Mouse (Mus musculus) erythroblast, adult 5-6 weeks (primary cell): ENCODE measurements around the gene Mast1. TPM values are rescaled to one million over a fixed set of nuclear protein-coding genes. Genes with fewer than 3 reads are reported as not detected.

ENCODE experiments used
- ATAC-seq: replicated peaks from 2 replicates; pipeline ENCODE4 v1.8.0; 2016; ENCODE audit warnings: moderate number of reproducible peaks, mild to moderate bottlenecking, moderate TSS enrichment, inconsistent platforms; ENCODE audit not compliant: poor library complexity, low FRiP score, severe bottlenecking
- total RNA-seq, 2 experiments: library from RNA; stranded (forward) in 1 of 2; stranded (reverse) in 1 of 2; fragments of 150-400 nt in 1 of 2; fragments of 200-764, 138-1000 nt in 1 of 2; gene quantifications; 2 replicates each; pipeline versions ENCODE4 v1.2.3 to v1.2.4; 2015 to 2017; ENCODE audit warnings: low replicate concordance in 2 of 2

Mast1 gene
- total RNA-seq (2015; ENCODE audit: low replicate concordance) (not detected in 2 replicates), total RNA-seq (2017; ENCODE audit: low replicate concordance) (0.28 TPM in 1 of 2 replicates, not detected in the other)

GRCm38 (mm10) chr8:84936962-84937546 is at the start of gene Mast1:
TSS of gene Mast1 (minus strand) at chr8:84937359.
- peak; percentile 71 for ATAC-seq

GRCm38 (mm10) chr8:84986379-84986945 is 49.3 kb upstream of the Mast1 start:
- no peak for ATAC-seq

DNA sequence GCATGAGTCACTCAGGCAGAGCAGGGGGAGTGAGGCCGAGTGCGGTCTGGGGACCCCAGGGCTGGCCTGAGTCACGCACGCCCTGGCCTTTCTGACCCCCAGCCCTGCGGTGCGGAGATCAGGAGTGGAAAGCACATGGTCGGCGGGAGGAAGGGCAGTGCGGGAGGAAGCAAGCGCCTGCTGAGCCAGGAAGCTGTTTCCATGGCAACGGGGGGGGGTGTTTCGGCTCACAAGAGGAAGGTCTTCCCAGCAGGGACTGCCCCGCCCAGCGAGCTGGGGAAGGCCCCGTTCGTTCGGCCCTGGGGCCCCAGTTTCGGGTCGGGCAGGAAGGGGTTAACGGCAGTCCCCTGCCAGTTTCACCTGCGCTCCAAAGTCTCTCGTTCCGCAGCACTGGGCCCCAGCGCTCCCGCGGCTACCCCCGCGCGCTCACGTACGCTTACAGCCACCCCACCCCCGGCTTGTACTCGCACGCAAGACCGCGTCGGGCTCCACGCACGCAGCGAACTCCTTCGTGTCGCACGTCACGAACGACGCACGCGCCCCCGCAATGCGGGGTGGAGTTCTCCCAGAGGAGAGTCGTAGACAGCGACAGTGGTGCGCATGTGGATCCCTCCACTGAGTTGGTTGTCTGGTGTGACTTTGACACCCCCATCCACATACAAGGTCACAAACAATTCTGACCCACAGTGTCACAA is 48.7 kb upstream of the Mast1 start:
- peak; percentile 6; the same call in 1 of the 2 replicates for ATAC-seq

- ATAC-seq: no peak
These were observed 48.0 kb upstream of the Mast1 start for GRCm38 (mm10) chr8:84985049-84985683.

DNA sequence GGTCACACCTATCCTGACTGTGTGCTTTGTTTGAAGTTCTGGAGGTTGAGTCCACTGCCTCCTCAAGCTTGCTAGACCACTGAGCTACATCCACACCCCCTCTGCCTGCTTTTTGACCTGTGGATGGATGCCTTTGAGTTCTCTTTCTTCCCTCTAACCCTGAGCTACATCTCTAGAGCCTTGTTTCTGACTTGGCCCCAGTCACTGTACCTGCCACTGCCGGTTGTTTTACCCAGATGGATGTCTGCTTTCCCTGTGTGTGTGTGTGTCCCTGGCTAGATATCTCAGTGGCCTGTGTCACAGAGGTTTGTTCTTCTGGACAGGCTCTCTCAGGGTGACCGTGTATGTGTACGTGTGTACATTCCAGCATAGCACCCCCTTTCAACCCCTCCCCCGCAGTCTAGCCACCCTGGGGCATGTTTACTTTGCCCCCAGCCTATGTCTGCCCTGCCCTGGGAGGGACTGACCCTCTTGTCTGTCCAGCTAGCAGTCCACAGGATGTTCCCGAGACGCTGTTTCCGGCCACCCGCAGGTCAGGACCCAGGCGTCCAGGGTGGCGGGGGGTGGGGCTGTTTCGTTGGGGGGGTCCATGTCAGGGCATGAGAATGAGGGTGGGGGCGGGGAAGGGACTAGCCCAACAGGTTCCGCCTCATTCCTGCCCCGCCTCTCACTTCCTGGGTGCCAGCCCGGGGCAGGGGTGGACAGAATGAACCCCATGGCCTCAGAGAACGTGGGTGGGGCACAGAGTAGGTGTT is 47.3 kb upstream of the Mast1 start:
- ATAC-seq: no peak

DNA sequence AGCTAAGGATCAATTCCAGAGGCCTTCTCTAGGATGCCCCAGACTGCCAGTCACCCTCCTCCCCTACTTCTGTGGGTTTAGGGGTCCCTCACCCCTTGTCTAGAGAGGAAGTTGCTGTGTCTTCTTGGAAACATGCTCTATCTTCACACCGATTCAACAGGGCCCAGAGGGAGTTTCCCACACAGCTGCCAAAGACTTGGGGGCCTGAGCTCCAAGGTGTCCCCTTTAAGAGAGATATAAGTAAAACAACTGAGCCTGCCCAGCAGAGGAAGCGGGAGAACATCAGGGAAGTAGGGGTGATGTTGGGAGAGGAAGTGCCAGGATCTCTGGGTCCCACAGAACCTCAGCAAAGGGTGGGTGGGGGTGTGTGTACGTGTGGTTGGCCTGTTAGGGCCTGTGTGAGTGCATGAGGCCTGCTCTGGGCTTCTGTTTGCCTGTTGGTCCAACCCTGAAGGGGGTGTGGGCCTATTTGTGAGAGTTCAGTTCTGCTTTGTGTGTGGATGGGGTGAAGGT is 45.4 kb upstream of the Mast1 start:
- no peak for ATAC-seq

DNA sequence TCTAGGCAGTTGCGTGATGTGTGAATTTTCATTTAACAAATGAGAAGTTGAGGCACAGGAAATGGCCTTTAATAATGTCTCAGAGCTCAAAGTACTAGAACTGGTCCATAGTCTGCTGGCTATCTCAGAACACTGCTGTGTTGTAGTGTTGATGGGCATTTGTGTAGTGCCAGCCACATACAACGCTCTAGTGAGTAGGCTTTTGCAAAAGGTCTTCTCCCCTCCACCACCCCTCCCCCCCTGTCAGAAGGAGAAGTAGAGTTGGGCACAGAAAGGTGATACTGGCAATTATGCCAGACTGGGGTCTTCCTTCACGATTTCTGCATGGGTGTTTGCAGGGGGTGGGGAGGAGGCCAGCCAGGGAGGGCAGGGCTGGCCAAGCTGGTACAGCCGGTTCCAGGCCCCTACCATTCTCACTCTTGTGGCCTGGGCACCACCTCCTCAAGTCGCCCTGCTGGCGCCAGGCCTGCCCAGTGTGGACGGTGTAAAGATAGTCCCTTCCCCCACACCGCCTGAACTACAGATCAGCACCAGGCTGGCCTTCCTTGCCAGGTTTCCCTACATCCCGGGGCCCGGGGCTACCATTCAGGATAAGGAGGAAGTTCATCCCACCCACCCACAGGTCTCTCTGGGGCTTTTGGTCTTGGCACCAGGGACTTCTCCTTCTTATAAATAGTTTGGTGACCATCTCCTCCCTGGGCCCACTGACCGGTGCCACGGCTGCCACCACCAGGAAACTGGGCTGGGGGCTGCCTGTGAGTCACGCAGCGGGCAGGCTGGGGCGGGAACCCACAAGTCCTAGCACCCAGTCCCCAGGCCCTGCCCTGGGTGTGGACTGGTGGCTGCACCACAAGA is 44.7 kb upstream of the Mast1 start:
- ATAC-seq: no peak

DNA sequence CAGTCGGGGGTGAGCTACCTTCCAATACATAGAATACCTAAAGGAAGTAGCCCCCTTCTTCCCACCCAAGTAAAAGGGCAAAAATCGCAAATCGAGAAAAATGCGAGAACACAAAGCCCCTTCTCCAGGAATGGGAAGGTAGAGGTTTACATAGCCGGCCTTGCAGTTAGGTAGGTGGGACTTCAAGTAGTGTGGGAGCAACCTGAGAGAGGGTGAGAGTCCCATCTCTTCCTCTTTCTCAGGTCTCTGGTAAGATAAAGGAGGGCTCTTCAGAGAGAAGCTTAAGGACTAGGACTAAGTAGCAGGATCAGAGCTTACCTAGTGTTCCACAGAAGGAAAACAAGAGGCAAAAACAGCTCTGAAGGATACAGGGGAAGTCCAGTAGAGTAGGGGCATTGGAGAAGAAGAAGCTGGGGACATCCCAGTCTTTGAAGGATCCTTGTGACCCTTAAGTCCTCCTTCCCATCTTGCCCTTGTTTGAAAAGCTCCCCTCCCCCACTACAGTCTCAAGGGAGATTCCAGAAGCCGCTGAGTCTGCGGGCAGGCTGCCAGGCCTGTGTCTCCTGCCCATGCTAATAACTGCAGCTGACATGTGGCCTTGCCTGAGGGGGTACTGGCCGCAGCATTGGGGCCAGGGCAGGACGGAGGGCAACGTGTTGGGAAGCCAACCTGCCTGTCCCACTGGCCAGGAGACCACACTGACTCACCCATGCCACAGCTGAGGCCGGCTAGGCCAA is 43.6 kb upstream of the Mast1 start:
- no peak for ATAC-seq

DNA sequence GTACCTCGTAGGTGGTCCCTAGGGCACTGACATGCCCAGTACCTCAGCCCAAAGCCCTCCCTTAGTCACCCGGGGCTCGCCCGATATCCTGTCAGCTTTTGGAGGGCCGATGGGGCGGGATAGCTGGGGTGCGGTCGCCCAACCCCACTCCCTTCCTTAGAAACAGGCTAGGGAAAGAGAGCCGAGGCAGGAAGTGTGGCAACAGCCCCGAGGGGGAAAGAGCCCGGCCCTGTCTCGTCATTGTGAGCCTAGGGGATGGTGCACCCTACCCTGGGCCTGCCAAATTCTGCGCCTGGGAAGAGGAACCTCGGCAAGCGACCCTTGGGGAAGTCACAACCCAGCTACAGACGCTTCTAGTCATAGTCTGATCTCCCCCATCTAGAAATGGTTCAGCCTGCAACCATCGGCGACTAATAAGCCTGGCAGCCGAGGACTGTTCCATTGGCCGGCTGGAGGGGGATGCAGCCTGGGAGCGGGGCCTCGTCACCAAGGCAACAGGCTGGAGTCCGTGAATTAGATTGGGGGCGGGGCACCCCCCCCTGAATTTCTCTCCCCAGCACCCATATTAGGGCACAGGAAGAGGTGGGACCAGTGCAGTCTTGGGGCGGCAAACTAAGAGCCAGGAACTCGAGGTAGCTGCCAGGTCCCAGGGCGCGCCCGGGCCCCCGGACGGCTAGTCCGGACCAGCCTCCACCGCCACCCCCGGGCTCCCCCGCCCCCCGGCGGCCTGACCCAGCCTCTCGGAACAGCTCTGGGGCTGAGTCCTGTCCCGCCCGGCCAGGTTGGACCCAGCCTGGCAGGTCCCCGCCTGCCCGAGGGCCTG is 42.7 kb upstream of the Mast1 start:
- peak; percentile 62 for ATAC-seq

DNA sequence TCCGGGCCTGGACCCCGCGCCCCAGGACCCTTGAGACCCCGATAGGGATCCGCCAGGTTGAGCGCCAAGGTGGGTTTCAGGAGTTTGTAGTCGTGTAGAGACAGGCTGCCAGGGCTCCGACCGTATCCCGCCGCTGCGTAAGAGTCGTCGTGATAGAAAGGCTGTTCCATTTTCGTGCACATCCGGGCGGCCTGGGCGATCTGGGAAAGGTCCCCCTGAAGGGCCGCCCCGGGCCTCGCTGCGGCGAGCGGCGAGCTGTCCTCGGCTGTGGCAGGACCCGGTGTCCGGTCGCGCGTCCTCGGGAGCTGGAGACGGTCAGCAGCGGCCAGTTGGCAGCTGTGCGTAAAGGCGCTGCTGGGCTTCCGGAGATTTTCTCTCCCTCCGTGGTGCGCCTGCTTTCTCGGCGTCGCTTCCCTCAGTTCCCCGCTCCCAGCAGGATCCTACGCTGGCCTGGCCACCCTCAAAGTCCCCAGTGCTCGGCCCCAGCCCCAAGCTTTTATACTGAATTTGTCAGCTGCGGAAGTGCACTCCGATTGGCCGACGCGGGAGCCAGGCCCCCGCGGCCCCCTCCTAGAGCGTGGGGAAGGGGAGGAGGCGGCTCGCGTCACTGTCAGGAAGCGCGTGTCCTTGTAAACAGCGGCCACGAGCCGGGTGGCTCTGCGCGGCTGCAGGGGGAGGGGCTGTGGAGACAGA is 41.2 kb upstream of the Mast1 start, which contains the start of gene Junb:
TSS of gene Junb (minus strand) at position 471 of the 693 bp plus-strand sequence.
- no peak for ATAC-seq

GRCm38 (mm10) chr8:84977435-84978247 is 40.5 kb upstream of the Mast1 start:
- no peak for ATAC-seq

- no peak for ATAC-seq
These were observed 39.7 kb upstream of the Mast1 start for GRCm38 (mm10) chr8:84976763-84977434.

DNA sequence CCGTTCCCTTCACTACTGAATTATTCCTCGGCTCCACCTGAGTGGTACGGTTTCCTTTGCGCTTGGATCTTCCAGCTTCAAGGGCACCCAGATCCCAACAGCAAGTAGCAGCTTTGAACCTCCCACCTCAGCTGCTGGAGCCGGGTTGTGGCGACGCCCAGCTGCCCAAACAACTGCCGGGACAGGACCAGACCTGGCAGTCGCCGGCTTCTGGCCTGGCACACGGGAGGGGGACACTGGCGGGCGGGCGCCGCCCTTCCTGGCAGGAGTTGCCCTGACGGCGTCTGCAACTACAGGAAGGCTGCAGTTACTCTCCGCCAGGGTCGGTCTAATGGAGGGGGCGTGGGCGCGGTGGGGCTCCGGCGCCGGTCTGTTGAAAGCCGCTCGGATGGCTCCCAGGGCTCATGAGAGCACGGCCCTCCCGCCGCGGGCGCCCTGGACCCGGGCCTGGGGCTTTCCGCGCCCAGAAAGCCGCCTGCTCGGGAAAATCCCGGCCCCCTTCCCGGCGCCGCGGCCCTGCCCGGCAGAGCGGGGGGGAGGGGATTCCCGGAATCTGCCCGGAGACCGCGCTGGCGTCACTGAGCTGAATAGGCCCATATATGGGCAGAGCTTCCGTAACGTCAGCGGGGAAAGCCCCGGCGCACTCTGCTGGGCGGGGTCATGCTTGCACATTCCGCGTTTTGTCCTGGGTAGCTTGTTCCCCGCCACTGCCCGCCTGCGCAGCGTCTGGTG is 39.0 kb upstream of the Mast1 start:
- peak; percentile 61 for ATAC-seq

DNA sequence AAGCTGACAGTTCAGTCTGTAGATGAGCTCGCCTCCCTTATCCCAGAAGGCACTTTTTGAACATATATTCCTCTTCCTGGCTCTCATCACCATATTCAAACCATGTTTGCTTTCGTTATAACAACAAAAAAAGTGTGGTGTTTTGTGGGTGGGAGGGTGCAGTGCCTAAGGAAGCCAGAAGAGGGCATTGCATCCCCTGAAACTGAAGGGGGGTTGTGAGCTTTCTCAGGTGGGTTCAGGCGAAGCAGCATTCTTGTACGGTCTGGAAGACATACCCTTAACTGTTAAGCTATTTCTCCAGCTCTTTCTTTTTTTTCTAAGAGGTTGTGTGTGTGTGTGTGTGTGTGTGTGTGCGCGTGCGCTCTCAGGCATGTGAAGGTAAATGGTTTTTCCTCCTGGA is 38.3 kb upstream of the Mast1 start:
- no peak for ATAC-seq
